Mouse (Mus musculus): ENCODE measurements at regions not wholly inside any gene's neighbourhood (a gene's known extent, or its start where the extent isn't known, plus 50 kb on each side); places are given as distances from the start of the nearest gene placed in this dataset.

GRCm38 (mm10) chr2:19148812-19149211 lies 50.3 kb upstream of the Armc3 start:
- WGBS = 46% methylated on average over 5 of the region's 5 CpGs
- H3K4me3 ChIP-seq (ENCODE audit: low read depth, low read length) = no peak overlapping the region
- no peaks in the 10 kb centered on the region for H3K36me3 ChIP-seq (ENCODE audit: insufficient read depth)
- H3K9ac ChIP-seq = no peak overlapping the region
- no peak for DNase-seq
- no peaks in the 10 kb centered on the region for H3K9me3 ChIP-seq (ENCODE audit: low read length)
- no peak overlapping the region for H3K4me2 ChIP-seq (ENCODE audit: low read depth)
- no peak for TF ChIP-seq CTCF (IDR thresholded peaks at IDR 0.05; ENCODE audit: low read depth)
- no peaks in the 10 kb centered on the region for H3K4me1 ChIP-seq (ENCODE audit: insufficient read depth)
- H3K27me3 ChIP-seq (ENCODE audit: insufficient read depth, low read length) = no peaks in the 10 kb centered on the region
- ATAC-seq = no peak
- no peak overlapping the region for H3K27ac ChIP-seq (ENCODE audit: low read depth, low read length)
